Mouse (Mus musculus) adrenal gland (tissue): ENCODE results near the gene Izumo1r.
"Not testable (repeated sequence)": the region's sequence is repeated elsewhere in the genome, so short reads cannot be mapped to it uniquely, and the experiment has no call there.

ENCODE experiments used
- intact Hi-C: fragments of 180-260 bp; cut with DNase I; formaldehyde crosslinking; loops from one replicate; pipeline ENCODE4 v1.15.1; 2025

Izumo1r gene

GRCm38 (mm10) chr9:14905956-14906355, 2.2 kb upstream of the Izumo1r start:
- intact Hi-C loops: no loop called here

GRCm38 (mm10) chr9:14904741-14905475, 1.2 kb upstream of the Izumo1r start:
- intact Hi-C loops: no loop called here

- intact Hi-C loops: no loop called here
Measured at GRCm38 (mm10) chr9:14903006-14903405, 743 bp downstream of the Izumo1r start.

GRCm38 (mm10) chr9:14902416-14902815, 1.3 kb downstream of the Izumo1r start:
- intact Hi-C loops: no loop called here

GRCm38 (mm10) chr9:14901757-14902156, 2.0 kb downstream of the Izumo1r start:
- intact Hi-C loops: no loop called here

- intact Hi-C loops: no loop called here
Measured at GRCm38 (mm10) chr9:14897102-14897501, 6.6 kb downstream of the Izumo1r start.

- intact Hi-C loops: no loop called here
Measured at GRCm38 (mm10) chr9:14895237-14895835, 8.4 kb downstream of the Izumo1r start.

GRCm38 (mm10) chr9:14894628-14895027, 9.1 kb downstream of the Izumo1r start:
- intact Hi-C loops: no loop called here

- intact Hi-C loops: no loop called here
Measured at GRCm38 (mm10) chr9:14893388-14893787, 10.4 kb downstream of the Izumo1r start.

- intact Hi-C loops: no loop called here
Measured at GRCm38 (mm10) chr9:14891891-14892290, 11.9 kb downstream of the Izumo1r start.

GRCm38 (mm10) chr9:14890699-14891098, 13.1 kb downstream of the Izumo1r start:
- intact Hi-C loops: no loop called here

GRCm38 (mm10) chr9:14888671-14889070, 15.1 kb downstream of the Izumo1r start:
- intact Hi-C loops: no loop called here

GRCm38 (mm10) chr9:14887787-14888382, 15.9 kb downstream of the Izumo1r start:
- intact Hi-C loops: no loop called here

GRCm38 (mm10) chr9:14885954-14886353, 17.8 kb downstream of the Izumo1r start:
- intact Hi-C loops: no loop called here

- intact Hi-C loops: no loop called here
Measured at GRCm38 (mm10) chr9:14885151-14885550, 18.6 kb downstream of the Izumo1r start.

- intact Hi-C loops: no loop called here
Measured at GRCm38 (mm10) chr9:14884641-14885040, 19.1 kb downstream of the Izumo1r start.

- intact Hi-C loops: not testable (repeated sequence)
Measured at GRCm38 (mm10) chr9:14876566-14876965, 27.2 kb downstream of the Izumo1r start.

GRCm38 (mm10) chr9:14875743-14876507, 27.8 kb downstream of the Izumo1r start:
- intact Hi-C loops: no loop called here

- intact Hi-C loops: no loop called here
Measured at GRCm38 (mm10) chr9:14872181-14872930, 31.4 kb downstream of the Izumo1r start.

GRCm38 (mm10) chr9:14871536-14871935, 32.2 kb downstream of the Izumo1r start:
- intact Hi-C loops: no loop called here

GRCm38 (mm10) chr9:14870802-14871201, 32.9 kb downstream of the Izumo1r start:
- intact Hi-C loops: no loop called here
